In the genomic region with DNA sequence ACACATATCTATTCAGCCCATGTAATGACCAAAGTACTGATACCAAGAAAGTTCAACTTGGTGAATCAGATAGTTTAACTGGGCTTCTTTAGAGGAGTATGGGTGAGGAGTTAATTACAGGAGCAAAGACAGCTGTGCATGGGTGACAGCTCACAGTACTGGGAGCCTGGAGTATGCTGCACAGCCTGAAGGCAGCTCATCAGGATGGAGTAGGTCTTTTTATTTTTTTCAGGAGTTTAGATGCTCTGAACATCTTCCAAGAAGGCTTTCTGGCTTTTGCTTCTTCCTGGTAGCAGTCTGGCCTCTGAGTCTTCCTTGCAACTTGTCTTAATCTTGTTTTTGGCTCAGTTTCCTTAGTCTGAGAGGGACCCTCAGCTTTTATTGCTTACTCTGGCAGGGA, we compare ENCODE assay signal across 22 mouse cellular contexts. TPM values are rescaled to one million over a fixed set of nuclear protein-coding genes. Genes with fewer than 3 reads are reported as not detected.
DNase-seq lines count a peak whose midpoint lies in the region; ATAC-seq and TF ChIP-seq lines count a peak whose summit lies in the region.
"Had no signal": no experiment of that assay in that cellular context is flagged by ENCODE, and none has a peak within 500 bp of the region (broad histone marks: within the 10 kb centered on the region; RNA-seq: fewer than 3 reads in every experiment).

No protein-coding gene starts in this region.

- ATAC-seq in intestine, embryonic 15.5 days = peak; percentile 54; the same call in 1 of the 2 replicates
- no peak for ATAC-seq in intestine, postnatal 0 days
- ATAC-seq in kidney, postnatal 0 days (replicated peaks; ENCODE audit: low FRiP score, low read depth) = peak; percentile 63; the same call in 1 of the 2 replicates
- no peak for ATAC-seq in midbrain, embryonic 11.5 days (ENCODE audit: low FRiP score)
- ATAC-seq in midbrain, embryonic 14.5 days (ENCODE audit: low FRiP score, low TSS enrichment) = no peak
- ATAC-seq: CD4-positive, CD25-positive, alpha-beta regulatory T cell, adult 4 months; forebrain, embryonic 14.5 days had no signal

- no peak overlapping the region for H3K4me3 ChIP-seq in intestine, embryonic 15.5 days (replicated peaks)
- H3K4me3 ChIP-seq in intestine, postnatal 0 days (ENCODE audit: low read depth, low read length) = no peak overlapping the region
- no peak overlapping the region for H3K4me3 ChIP-seq in kidney, postnatal 0 days (replicated peaks; ENCODE audit: low read depth, low read length)
- no peak overlapping the region for H3K4me3 ChIP-seq in midbrain, embryonic 11.5 days (ENCODE audit: low read depth, low read length)
- H3K4me3 ChIP-seq in midbrain, embryonic 14.5 days (replicated peaks; ENCODE audit: low read depth, low read length) = no peak overlapping the region
- H3K4me3 ChIP-seq: embryonic facial prominence, embryonic 15.5 days; erythroblast, embryonic 14.5 days; forebrain, embryonic 10.5 days; gastrocnemius, adult 2 months; heart, embryonic 12.5 days had no signal

- no peak for TF ChIP-seq CTCF in intestine, postnatal 0 days (IDR thresholded peaks at IDR 0.05; ENCODE audit: low read depth)
- no peak for TF ChIP-seq CTCF in kidney, postnatal 0 days (IDR thresholded peaks at IDR 0.05; ENCODE audit: low read depth)

- H3K36me3 ChIP-seq in intestine, embryonic 15.5 days = no peaks in the 10 kb centered on the region
- no peaks in the 10 kb centered on the region for H3K36me3 ChIP-seq in intestine, postnatal 0 days (ENCODE audit: control insufficient read depth, insufficient read depth)
- no peaks in the 10 kb centered on the region for H3K36me3 ChIP-seq in kidney, postnatal 0 days (ENCODE audit: insufficient read depth, low read length)
- no peaks in the 10 kb centered on the region for H3K36me3 ChIP-seq in midbrain, embryonic 11.5 days (ENCODE audit: control insufficient read depth, insufficient read depth, low read length)
- no peaks in the 10 kb centered on the region for H3K36me3 ChIP-seq in midbrain, embryonic 14.5 days (ENCODE audit: control insufficient read depth, insufficient read depth, low read length)
- H3K36me3 ChIP-seq: embryonic facial prominence, embryonic 15.5 days; forebrain, embryonic 10.5 days; G1E; heart, embryonic 12.5 days had no signal

- H3K4me1 ChIP-seq in intestine, embryonic 15.5 days (replicated peaks) = no peaks in the 10 kb centered on the region
- no peaks in the 10 kb centered on the region for H3K4me1 ChIP-seq in intestine, postnatal 0 days (replicated peaks; ENCODE audit: control insufficient read depth, insufficient read depth, low read length)
- H3K4me1 ChIP-seq in kidney, postnatal 0 days (replicated peaks; ENCODE audit: insufficient read depth, low read length) = no peaks in the 10 kb centered on the region
- H3K4me1 ChIP-seq in midbrain, embryonic 11.5 days (ENCODE audit: control insufficient read depth, insufficient read depth, low read length) = 0 out of 2 replicates have a peak, but pooled peaks cover 2% of the 10 kb centered on the region
- no peaks in the 10 kb centered on the region for H3K4me1 ChIP-seq in midbrain, embryonic 14.5 days (ENCODE audit: control insufficient read depth, insufficient read depth, low read length)
- H3K4me1 ChIP-seq: embryonic facial prominence, embryonic 15.5 days; heart, embryonic 12.5 days had no signal

- DNase-seq in kidney, postnatal 0 days (ENCODE audit: low spot score) = peak; percentile 54
- DNase-seq in kidney, postnatal 14 days = no peak
- DNase-seq in midbrain, embryonic 11.5 days (ENCODE audit: low spot score, missing footprints) = peak; percentile 39
- DNase-seq in midbrain, embryonic 14.5 days = no peak
- no peak for DNase-seq in Muller cell, postnatal 12 days (ENCODE audit: inconsistent ontology term)
- DNase-seq: adrenal gland, postnatal 10 days; B cell, adult 2 months; cerebellum, adult 11 months; cerebellum, adult 8-10 months; cerebellum, postnatal 14 days; embryo, embryonic 11 days; gastrocnemius, adult 2 months; gastrocnemius, postnatal 25 days had no signal

- no peak overlapping the region for H3K9ac ChIP-seq in intestine, embryonic 15.5 days
- no peak overlapping the region for H3K9ac ChIP-seq in intestine, postnatal 0 days (ENCODE audit: low read depth, low read length)
- H3K9ac ChIP-seq in kidney, postnatal 0 days (ENCODE audit: low read depth, low read length) = no peak overlapping the region
- H3K9ac ChIP-seq in midbrain, embryonic 11.5 days (ENCODE audit: low read length) = no peak overlapping the region
- H3K9ac ChIP-seq in midbrain, embryonic 14.5 days (replicated peaks; ENCODE audit: low read length) = no peak overlapping the region
- H3K9ac ChIP-seq: embryonic facial prominence, embryonic 15.5 days; heart, embryonic 12.5 days had no signal

- no peaks in the 10 kb centered on the region for H3K27me3 ChIP-seq in intestine, embryonic 15.5 days (replicated peaks)
- H3K27me3 ChIP-seq in intestine, postnatal 0 days (replicated peaks; ENCODE audit: control insufficient read depth, insufficient read depth, low read length) = no peaks in the 10 kb centered on the region
- H3K27me3 ChIP-seq in kidney, postnatal 0 days (ENCODE audit: insufficient read depth, low read length) = no peaks in the 10 kb centered on the region
- no peaks in the 10 kb centered on the region for H3K27me3 ChIP-seq in midbrain, embryonic 11.5 days (ENCODE audit: control insufficient read depth, insufficient read depth, low read length)
- no peaks in the 10 kb centered on the region for H3K27me3 ChIP-seq in midbrain, embryonic 14.5 days (ENCODE audit: control insufficient read depth, insufficient read depth, low read length)
- H3K27me3 ChIP-seq: embryonic facial prominence, embryonic 15.5 days; heart, embryonic 12.5 days had no signal

- no peak overlapping the region for H3K4me2 ChIP-seq in intestine, embryonic 15.5 days (replicated peaks)
- no peak overlapping the region for H3K4me2 ChIP-seq in intestine, postnatal 0 days (replicated peaks; ENCODE audit: low read depth)
- no peak overlapping the region for H3K4me2 ChIP-seq in kidney, postnatal 0 days (ENCODE audit: low read length)
- H3K4me2 ChIP-seq in midbrain, embryonic 11.5 days = no peak overlapping the region
- H3K4me2 ChIP-seq in midbrain, embryonic 14.5 days (ENCODE audit: low read length) = no peak overlapping the region
- H3K4me2 ChIP-seq: embryonic facial prominence, embryonic 15.5 days; heart, embryonic 12.5 days had no signal

- H3K9me3 ChIP-seq in intestine, embryonic 15.5 days = no peaks in the 10 kb centered on the region
- H3K9me3 ChIP-seq in intestine, postnatal 0 days (ENCODE audit: control insufficient read depth) = no peaks in the 10 kb centered on the region
- no peaks in the 10 kb centered on the region for H3K9me3 ChIP-seq in kidney, postnatal 0 days (replicated peaks; ENCODE audit: low read length)
- H3K9me3 ChIP-seq in midbrain, embryonic 11.5 days (ENCODE audit: control insufficient read depth, low read length) = no peaks in the 10 kb centered on the region
- no peaks in the 10 kb centered on the region for H3K9me3 ChIP-seq in midbrain, embryonic 14.5 days (ENCODE audit: control insufficient read depth, low read length)
- H3K9me3 ChIP-seq: embryonic facial prominence, embryonic 15.5 days; forebrain, embryonic 10.5 days; G1E; heart, embryonic 12.5 days had no signal

- no peak overlapping the region for H3K27ac ChIP-seq in intestine, embryonic 15.5 days
- H3K27ac ChIP-seq in intestine, postnatal 0 days (ENCODE audit: low read depth, low read length) = no peak overlapping the region
- H3K27ac ChIP-seq in kidney, postnatal 0 days = no peak overlapping the region
- no peak overlapping the region for H3K27ac ChIP-seq in midbrain, embryonic 11.5 days (ENCODE audit: low read depth, low read length)
- H3K27ac ChIP-seq in midbrain, embryonic 14.5 days (replicated peaks; ENCODE audit: low read depth, low read length) = no peak overlapping the region
- H3K27ac ChIP-seq: embryonic facial prominence, embryonic 15.5 days; forebrain, embryonic 10.5 days; gastrocnemius, adult 2 months had no signal

RNA-seq across cellular contexts. Expression of a gene that starts 17.6 kb away (rescaled TPM):
- polyA plus RNA-seq in intestine, embryonic 15.5 days (2015; fragmentation: Nextera tagmentation; extraction: Ambion mirVana) = 6.5 and 7.0 TPM in 2 replicates
- polyA plus RNA-seq in intestine, postnatal 0 days (2015; fragmentation: Nextera tagmentation; extraction: Ambion mirVana) = 3.1 and 3.8 TPM in 2 replicates
- 4.4 and 4.6 TPM in 2 replicates for polyA plus RNA-seq in kidney, postnatal 0 days (2015; fragmentation: Nextera tagmentation; extraction: Ambion mirVana)
- 6.4 and 8.3 TPM in 2 replicates for polyA plus RNA-seq in midbrain, embryonic 11.5 days (2014; fragmentation: Nextera tagmentation; extraction: Ambion mirVana)
- polyA plus RNA-seq in midbrain, embryonic 14.5 days (2014; fragmentation: Nextera tagmentation; extraction: Ambion mirVana) = 0.15 and 6.8 TPM in 2 replicates
- polyA plus RNA-seq: G1E had no signal

RNA-seq across cellular contexts. Expression of a gene that starts 37.3 kb away (rescaled TPM):
- 15.4 and 18.5 TPM in 2 replicates for polyA plus RNA-seq in intestine, embryonic 15.5 days (2015; fragmentation: Nextera tagmentation; extraction: Ambion mirVana)
- polyA plus RNA-seq in intestine, postnatal 0 days (2015; fragmentation: Nextera tagmentation; extraction: Ambion mirVana) = 12.2 and 14.6 TPM in 2 replicates
- 0.16 and 0.18 TPM in 2 replicates for polyA plus RNA-seq in kidney, postnatal 0 days (2015; fragmentation: Nextera tagmentation; extraction: Ambion mirVana)
- 0.08 TPM in 1 of 2 replicates, not detected in the other for polyA plus RNA-seq in midbrain, embryonic 11.5 days (2014; fragmentation: Nextera tagmentation; extraction: Ambion mirVana)
- polyA plus RNA-seq in midbrain, embryonic 14.5 days (2014; fragmentation: Nextera tagmentation; extraction: Ambion mirVana) = 0.08 and 0.18 TPM in 2 replicates
- polyA plus RNA-seq: CD4-positive, CD25-positive, alpha-beta regulatory T cell, adult 4 months; erythroblast, embryonic 14.5 days; forebrain, embryonic 10.5 days; forebrain, embryonic 14.5 days; G1E had no signal

Comparison
In these comparisons a context has a peak if more than half of its experiments do, and no peak if none do; other contexts are left out.
1. ATAC-seq: peak in intestine, embryonic 15.5 days (single experiment) and kidney, postnatal 0 days (single experiment); none in intestine, postnatal 0 days (single experiment), midbrain, embryonic 11.5 days (single experiment) and midbrain, embryonic 14.5 days (single experiment).
2. DNase-seq: peak in kidney, postnatal 0 days (single experiment) and midbrain, embryonic 11.5 days (single experiment); none in kidney, postnatal 14 days (single experiment), midbrain, embryonic 14.5 days (single experiment) and Muller cell, postnatal 12 days (single experiment).
3. RNA of a gene that starts 37.3 kb away (polyA plus RNA-seq): 15.4 to 18.5 TPM in intestine, embryonic 15.5 days and 12.2 to 14.6 TPM in intestine, postnatal 0 days; 0.08 to 0.18 TPM in midbrain, embryonic 14.5 days, 0.16 to 0.18 TPM in kidney, postnatal 0 days and 0.08 TPM in midbrain, embryonic 11.5 days; every median in the first group is over 10 times any median in the second.